8 mouse cellular contexts compared by ENCODE assay signal in genomic region chr11:59525237-59525636, GRCm38 (mm10). TPM values are rescaled to one million over a fixed set of nuclear protein-coding genes. Genes with fewer than 3 reads are reported as not detected.
DNase-seq lines count a peak whose midpoint lies in the region; ATAC-seq and TF ChIP-seq lines count a peak whose summit lies in the region.

No protein-coding gene starts in this region.

- no peaks in the 10 kb centered on the region for H3K4me1 ChIP-seq in intestine, embryonic 14.5 days (replicated peaks; ENCODE audit: control insufficient read depth, insufficient read depth, low read length)
- H3K4me1 ChIP-seq in intestine, embryonic 16.5 days (ENCODE audit: control insufficient read depth, insufficient read depth, low read length) = no peaks in the 10 kb centered on the region
- H3K4me1 ChIP-seq in neural tube, embryonic 14.5 days (ENCODE audit: control insufficient read depth, insufficient read depth, low read length) = no peaks in the 10 kb centered on the region
- H3K4me1 ChIP-seq in testis, adult 2 months (ENCODE audit: control insufficient read depth, insufficient read depth, low read length) = no peaks in the 10 kb centered on the region; the same call in 1 of the 2 replicates

- 0 out of 2 replicates have a peak, but pooled peaks have one; percentile 23 for ATAC-seq in intestine, embryonic 14.5 days (replicated peaks; ENCODE audit: low FRiP score, low TSS enrichment, low read depth)
- no peak for ATAC-seq in intestine, embryonic 16.5 days
- peak; percentile 38 for ATAC-seq in neural tube, embryonic 14.5 days (ENCODE audit: low read depth)

- H3K9me3 ChIP-seq in intestine, embryonic 14.5 days (ENCODE audit: control insufficient read depth, low read length) = no peaks in the 10 kb centered on the region
- peaks cover 3% of the 10 kb centered on the region; the same call in 1 of the 2 replicates for H3K9me3 ChIP-seq in intestine, embryonic 16.5 days (ENCODE audit: control insufficient read depth, low read length)
- H3K9me3 ChIP-seq in neural tube, embryonic 14.5 days (ENCODE audit: control insufficient read depth, low read length) = no peaks in the 10 kb centered on the region

- no peak overlapping the region for H3K4me2 ChIP-seq in intestine, embryonic 14.5 days (ENCODE audit: low read length)
- H3K4me2 ChIP-seq in intestine, embryonic 16.5 days (ENCODE audit: low read depth, low read length) = no peak overlapping the region
- H3K4me2 ChIP-seq in neural tube, embryonic 14.5 days (ENCODE audit: low read depth, low read length) = no peak overlapping the region

- peak; percentile 84 for DNase-seq in intestine, embryonic 14.5 days (ENCODE audit: low spot score)
- DNase-seq in brain, adult 2 months (ENCODE audit: low read depth, low spot score) = peak; percentile 93
- peak; percentile 59 for DNase-seq in fibroblast of lung, adult 2 months (ENCODE audit: low read depth)
- DNase-seq in induced T-regulatory cell, adult 2 months (ENCODE audit: low read depth) = peak; percentile 80
- peak; percentile 85 to 91 for DNase-seq in left cerebral cortex, postnatal 25 days (ENCODE audit: low spot score in 2 of 2)

- TF ChIP-seq CTCF in testis, adult 2 months (IDR thresholded peaks at IDR 0.05; ENCODE audit: control insufficient read depth, insufficient read depth, insufficient replicate concordance, low read depth, low read length) = peak; percentile 84; the same call in 1 of the 2 replicates

- no peak overlapping the region for H3K27ac ChIP-seq in intestine, embryonic 14.5 days (ENCODE audit: low read depth)
- H3K27ac ChIP-seq in intestine, embryonic 16.5 days (ENCODE audit: low read length) = no peak overlapping the region
- no peak overlapping the region for H3K27ac ChIP-seq in neural tube, embryonic 14.5 days (ENCODE audit: low read depth, low read length)
- H3K27ac ChIP-seq in testis, adult 2 months (ENCODE audit: control insufficient read depth, insufficient read depth, low read depth, low read length) = no peak overlapping the region

- H3K9ac ChIP-seq in intestine, embryonic 14.5 days (ENCODE audit: low read length) = no peak overlapping the region
- H3K9ac ChIP-seq in intestine, embryonic 16.5 days (ENCODE audit: low read depth, low read length) = no peak overlapping the region
- H3K9ac ChIP-seq in neural tube, embryonic 14.5 days (replicated peaks; ENCODE audit: low read depth, low read length) = no peak overlapping the region

- no peak for TF ChIP-seq POLR2A in testis, adult 2 months (IDR thresholded peaks at IDR 0.05; ENCODE audit: control insufficient read depth, low read depth, low read length)

- 8% methylated on average over 10 of the region's 10 CpGs for WGBS in intestine, embryonic 14.5 days
- WGBS in intestine, embryonic 16.5 days = 12% methylated on average over 10 of the region's 10 CpGs
- 7% methylated on average over 10 of the region's 10 CpGs for WGBS in neural tube, embryonic 14.5 days

- intact Hi-C loops in left cerebral cortex, postnatal 25 days (cut with DNase I) = loop anchor here (1.0 to 5.0 kb wide), 3 partner anchors 44 to 222 kb away; no protein-coding TSS in a partner anchor

- no peaks in the 10 kb centered on the region for H3K36me3 ChIP-seq in intestine, embryonic 14.5 days (ENCODE audit: control insufficient read depth, insufficient read depth, low read length)
- no peaks in the 10 kb centered on the region for H3K36me3 ChIP-seq in intestine, embryonic 16.5 days (ENCODE audit: control insufficient read depth, insufficient read depth, low read length)
- no peaks in the 10 kb centered on the region for H3K36me3 ChIP-seq in neural tube, embryonic 14.5 days (ENCODE audit: control insufficient read depth, insufficient read depth, low read length)
- H3K36me3 ChIP-seq in testis, adult 2 months (ENCODE audit: control insufficient read depth, insufficient read depth, low read length) = no peaks in the 10 kb centered on the region

- H3K4me3 ChIP-seq in intestine, embryonic 14.5 days (ENCODE audit: low read depth, low read length) = no peak overlapping the region
- H3K4me3 ChIP-seq in intestine, embryonic 16.5 days (ENCODE audit: low read length) = no peak overlapping the region
- H3K4me3 ChIP-seq in neural tube, embryonic 14.5 days (ENCODE audit: low read depth, low read length) = no peak overlapping the region
- H3K4me3 ChIP-seq in testis, adult 2 months (ENCODE audit: control insufficient read depth, low read depth, low read length) = no peak overlapping the region

- H3K27me3 ChIP-seq in intestine, embryonic 14.5 days (replicated peaks; ENCODE audit: control insufficient read depth, insufficient read depth, low read length) = no peaks in the 10 kb centered on the region
- no peaks in the 10 kb centered on the region for H3K27me3 ChIP-seq in intestine, embryonic 16.5 days (replicated peaks; ENCODE audit: control insufficient read depth, insufficient read depth, low read length)
- H3K27me3 ChIP-seq in neural tube, embryonic 14.5 days (ENCODE audit: control insufficient read depth, insufficient read depth, low read length) = no peaks in the 10 kb centered on the region
- H3K27me3 ChIP-seq in testis, adult 2 months (ENCODE audit: control insufficient read depth, insufficient read depth, low read length) = no peaks in the 10 kb centered on the region

RNA-seq across cellular contexts. Expression of gene Zkscan17, which starts 1.3 kb away (rescaled TPM):
- 21.0 and 21.9 TPM in 2 replicates for polyA plus RNA-seq in intestine, embryonic 14.5 days (2014; fragmentation: Nextera tagmentation; extraction: Ambion mirVana)
- polyA plus RNA-seq in intestine, embryonic 16.5 days (2015; fragmentation: Nextera tagmentation; extraction: Ambion mirVana) = 13.8 and 14.7 TPM in 2 replicates
- total RNA-seq in left cerebral cortex, postnatal 25 days (2021) = 1 to 10 TPM; 8.8 to 9.5 TPM
- polyA plus RNA-seq in neural tube, embryonic 14.5 days (2014; fragmentation: Nextera tagmentation; extraction: Ambion mirVana) = 11.3 and 13.0 TPM in 2 replicates
- 75.9 and 80.8 TPM in 2 replicates for polyA plus RNA-seq in testis, adult 2 months (2012; rRNA removed)

RNA-seq across cellular contexts. Expression of gene Nlrp3, which starts 16.1 kb away (rescaled TPM):
- polyA plus RNA-seq in intestine, embryonic 14.5 days (2014; fragmentation: Nextera tagmentation; extraction: Ambion mirVana) = 0.12 and 0.32 TPM in 2 replicates
- 0.35 and 0.51 TPM in 2 replicates for polyA plus RNA-seq in intestine, embryonic 16.5 days (2015; fragmentation: Nextera tagmentation; extraction: Ambion mirVana)
- total RNA-seq in left cerebral cortex, postnatal 25 days (2021) = under 1 TPM; 0.85 to 0.87 TPM
- 0.12 and 0.17 TPM in 2 replicates for polyA plus RNA-seq in neural tube, embryonic 14.5 days (2014; fragmentation: Nextera tagmentation; extraction: Ambion mirVana)
- polyA plus RNA-seq in testis, adult 2 months (2012; rRNA removed) = 0.09 and 0.11 TPM in 2 replicates

RNA-seq across cellular contexts. Expression of gene Olfr222, which starts 50.8 kb away (rescaled TPM):
- not detected in 2 replicates for polyA plus RNA-seq in intestine, embryonic 14.5 days (2014; fragmentation: Nextera tagmentation; extraction: Ambion mirVana)
- polyA plus RNA-seq in intestine, embryonic 16.5 days (2015; fragmentation: Nextera tagmentation; extraction: Ambion mirVana) = not detected in 2 replicates
- total RNA-seq in left cerebral cortex, postnatal 25 days (2021) = not detected
- 0.12 TPM in 1 of 2 replicates, not detected in the other for polyA plus RNA-seq in neural tube, embryonic 14.5 days (2014; fragmentation: Nextera tagmentation; extraction: Ambion mirVana)
- 0.15 and 0.16 TPM in 2 replicates for polyA plus RNA-seq in testis, adult 2 months (2012; rRNA removed)

RNA-seq across cellular contexts. Expression of gene Zfp867, which starts 53.0 kb away (rescaled TPM):
- 7.4 and 7.6 TPM in 2 replicates for polyA plus RNA-seq in intestine, embryonic 14.5 days (2014; fragmentation: Nextera tagmentation; extraction: Ambion mirVana)
- polyA plus RNA-seq in intestine, embryonic 16.5 days (2015; fragmentation: Nextera tagmentation; extraction: Ambion mirVana) = 4.3 and 4.6 TPM in 2 replicates
- 1 to 10 TPM; 3.3 to 3.7 TPM for total RNA-seq in left cerebral cortex, postnatal 25 days (2021)
- polyA plus RNA-seq in neural tube, embryonic 14.5 days (2014; fragmentation: Nextera tagmentation; extraction: Ambion mirVana) = 13.9 and 15.0 TPM in 2 replicates
- polyA plus RNA-seq in testis, adult 2 months (2012; rRNA removed) = 1.1 and 1.4 TPM in 2 replicates
